Mouse (Mus musculus) embryonic facial prominence, embryonic 11.5 days (tissue): Measurements from ENCODE around the gene Mlycd. TPM values are rescaled to one million over a fixed set of nuclear protein-coding genes. Genes with fewer than 3 reads are reported as not detected.

Source experiments
- ATAC-seq: fragments of 200-750 bp; cut with Nextera tagmentation; replicated peaks from 2 replicates; pipeline ENCODE4 v1.8.0; 2017; ENCODE audit warnings: low read depth; ENCODE audit not compliant: insufficient number of reproducible peaks, low FRiP score, low TSS enrichment
- DNase-seq: peaks from one replicate; pipeline ENCODE4 v3.0.0-alpha.2; 2015; ENCODE audit warnings: low spot score
- H3K27ac ChIP-seq: fragments of 300-500 bp; sonication (generic); replicated peaks from 2 replicates; pipeline ENCODE4 v1.5.1; 2014; ENCODE audit warnings: mild to moderate bottlenecking, low read depth, low read length, control low read depth
- H3K27me3 ChIP-seq: fragments of 300-500 bp; sonication (generic); 2 replicates; pipeline ENCODE4 v1.6.1; 2014; ENCODE audit warnings: mild to moderate bottlenecking, low read length, moderate library complexity, mixed read lengths; ENCODE audit not compliant: control insufficient read depth, insufficient read depth
- H3K36me3 ChIP-seq: fragments of 300-500 bp; sonication (generic); replicated peaks from 2 replicates; pipeline ENCODE4 v1.6.1; 2014; ENCODE audit warnings: low read depth, mild to moderate bottlenecking, low read length, moderate library complexity, mixed read lengths; ENCODE audit not compliant: control insufficient read depth, insufficient read depth
- H3K4me1 ChIP-seq: fragments of 300-500 bp; sonication (generic); 2 replicates; pipeline ENCODE4 v1.6.1; 2014; ENCODE audit warnings: low read length, mixed read lengths; ENCODE audit not compliant: control insufficient read depth, insufficient read depth
- H3K4me2 ChIP-seq: fragments of 300-500 bp; sonication (generic); 2 replicates; pipeline ENCODE4 v1.6.1; 2014; ENCODE audit warnings: low read depth, mild to moderate bottlenecking, control low read depth, low read length, moderate library complexity
- H3K4me3 ChIP-seq: fragments of 300-500 bp; sonication (generic); 2 replicates; pipeline ENCODE4 v1.5.1; 2014; ENCODE audit warnings: low read depth, low read length, control low read depth
- H3K9ac ChIP-seq: fragments of 300-500 bp; sonication (generic); replicated peaks from 2 replicates; pipeline ENCODE4 v1.6.1; 2014; ENCODE audit warnings: mild to moderate bottlenecking, control low read depth, low read length
- H3K9me3 ChIP-seq: fragments of 300-500 bp; sonication (generic); replicated peaks from 2 replicates; pipeline ENCODE4 v1.6.1; 2016; ENCODE audit warnings: mild to moderate bottlenecking, low read length, inconsistent platforms, mixed read lengths; ENCODE audit not compliant: control insufficient read depth
- WGBS: fragments of 180-500 bp; shearing (Covaris S2); extraction: QIAGEN DNeasy Blood & Tissue Kit; methylation state at CpG from one replicate; pipeline ENCODE4 v1.1.7; 2014; 5-methylcytosine and 5-hydroxymethylcytosine counted together
- polyA plus RNA-seq: library from polyadenylated mRNA; unstranded; fragments of >200 nt; fragmentation: Nextera tagmentation; extraction: Ambion mirVana; gene quantifications from 2 replicates; pipeline ENCODE4 v1.2.1, GENCODE M21; 2014

Mlycd gene
- polyA plus RNA-seq, 1 experiment from 2014 or later, result 10.4 TPM

DNA sequence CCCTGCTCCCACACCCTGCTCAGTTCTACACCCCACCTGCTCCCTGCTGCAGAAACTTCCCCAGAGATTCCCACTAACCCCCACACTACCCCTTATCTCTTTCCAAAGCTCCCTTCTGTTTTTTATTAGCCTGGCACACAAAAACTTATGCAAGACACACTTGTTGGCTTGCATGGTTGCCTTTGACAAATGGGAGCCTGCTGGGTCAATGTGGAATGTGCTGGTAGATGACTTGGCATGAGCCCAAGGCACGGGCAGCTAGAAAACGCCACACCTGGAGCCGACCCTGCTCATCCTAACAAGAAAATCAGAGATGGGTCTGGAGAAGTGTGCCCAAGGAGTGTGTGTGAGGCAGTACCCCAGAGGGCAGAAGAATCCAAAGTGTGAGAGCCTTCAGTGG lies 34.9 kb downstream of the Mlycd start:
- no peak for DNase-seq
- Histone ChIP-seq H3K4me1 (no peaks in the 10 kb centered on the region), H3K4me3 (no peak overlapping the region), H3K9me3 (no peaks in the 10 kb centered on the region), H3K9ac (no peak overlapping the region), H3K27me3 (no peaks in the 10 kb centered on the region), H3K27ac (no peak overlapping the region), H3K36me3 (no peaks in the 10 kb centered on the region), H3K4me2 (no peak overlapping the region)
- 89% methylated on average over 3 of the region's 3 CpGs for WGBS
- ATAC-seq, result no peak

DNA sequence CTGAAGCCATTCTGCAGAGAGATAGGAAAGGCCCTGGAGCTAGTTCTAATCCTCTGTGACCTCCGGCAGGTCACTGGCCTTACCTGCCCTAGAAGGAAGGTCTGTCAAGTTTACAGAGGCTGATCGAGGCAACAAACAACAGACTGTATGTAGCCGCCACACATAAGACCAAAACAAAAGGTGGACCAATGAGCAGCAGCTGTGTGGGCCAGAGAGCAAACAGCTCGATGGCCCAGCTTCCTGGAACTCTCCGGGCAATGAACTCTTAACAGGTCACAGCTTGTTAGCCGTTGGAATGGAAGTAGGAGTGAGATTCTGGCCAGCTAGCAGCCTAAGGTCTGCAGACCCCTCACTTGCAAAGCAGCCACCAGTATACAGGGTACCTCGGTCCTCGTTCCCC lies 35.6 kb downstream of the Mlycd start:
- WGBS, result 69% methylated on average over 8 of the region's 8 CpGs
- H3K9me3 ChIP-seq, result no peaks in the 10 kb centered on the region

DNA sequence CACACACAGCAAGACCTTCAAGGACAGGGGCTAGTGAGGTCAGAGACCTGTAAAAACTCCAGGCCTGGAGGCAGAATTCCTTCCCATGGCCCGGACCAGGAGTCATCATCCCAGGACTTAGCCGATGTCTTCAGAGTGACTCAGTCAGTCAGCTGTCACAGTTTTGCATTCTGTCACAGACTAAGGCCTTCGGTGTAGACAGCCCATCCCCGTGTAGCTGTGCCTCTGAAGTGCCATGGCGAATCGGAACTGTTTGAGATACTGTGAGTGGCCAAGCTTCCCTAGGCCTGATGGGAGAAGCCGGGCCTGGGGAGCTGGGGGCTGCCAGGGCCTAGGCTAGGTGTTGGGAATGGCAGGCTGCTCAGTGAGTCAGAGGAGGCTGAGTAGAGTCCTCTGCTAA lies 36.0 kb downstream of the Mlycd start:
- Histone ChIP-seq H3K4me1 (no peaks in the 10 kb centered on the region), H3K36me3 (no peaks in the 10 kb centered on the region), H3K9ac (no peak overlapping the region), H3K27ac (no peak overlapping the region), H3K9me3 (no peaks in the 10 kb centered on the region), H3K27me3 (no peaks in the 10 kb centered on the region), H3K4me3 (no peak overlapping the region), H3K4me2 (no peak overlapping the region)
- 82% methylated on average over 7 of the region's 7 CpGs for WGBS
- DNase-seq (no peak), ATAC-seq (no peak)

More for the DNA sequence above, 35.6 kb downstream of the Mlycd start:
- H3K4me2 ChIP-seq, result no peak overlapping the region
- H3K36me3 ChIP-seq, result no peaks in the 10 kb centered on the region
- no peak overlapping the region for H3K27ac ChIP-seq
- no peak overlapping the region for H3K4me3 ChIP-seq
- no peak overlapping the region for H3K9ac ChIP-seq
- ATAC-seq, result no peak
- no peaks in the 10 kb centered on the region for H3K4me1 ChIP-seq
- DNase-seq, result no peak
- no peaks in the 10 kb centered on the region for H3K27me3 ChIP-seq

DNA sequence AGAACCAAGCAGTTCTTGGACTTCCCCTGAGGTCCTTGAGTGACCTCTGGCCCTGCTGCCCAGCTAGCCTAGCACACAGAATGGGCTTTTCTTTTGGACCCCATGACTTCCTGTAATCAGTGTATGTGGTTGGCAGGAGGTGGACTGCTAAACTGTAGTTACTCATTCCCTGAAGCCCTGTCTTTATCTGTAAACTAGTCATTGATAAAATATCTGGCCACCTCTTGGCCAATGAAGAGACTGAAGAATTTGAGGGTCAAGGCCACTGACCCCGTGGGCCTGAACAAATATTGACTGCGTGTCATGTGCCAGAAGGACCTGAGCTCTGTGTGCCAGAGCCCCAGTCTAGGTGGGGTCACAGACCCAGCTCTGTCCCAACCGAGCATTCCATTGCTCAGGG lies 37.7 kb downstream of the Mlycd start:
- Histone ChIP-seq H3K4me3 (no peak overlapping the region), H3K27ac (no peak overlapping the region), H3K9me3 (no peaks in the 10 kb centered on the region), H3K4me2 (no peak overlapping the region), H3K36me3 (no peaks in the 10 kb centered on the region), H3K4me1 (no peaks in the 10 kb centered on the region), H3K27me3 (no peaks in the 10 kb centered on the region), H3K9ac (no peak overlapping the region)
- WGBS, result 36% methylated on average over 3 of the region's 3 CpGs
- DNase-seq, result no peak
- no peak for ATAC-seq

DNA sequence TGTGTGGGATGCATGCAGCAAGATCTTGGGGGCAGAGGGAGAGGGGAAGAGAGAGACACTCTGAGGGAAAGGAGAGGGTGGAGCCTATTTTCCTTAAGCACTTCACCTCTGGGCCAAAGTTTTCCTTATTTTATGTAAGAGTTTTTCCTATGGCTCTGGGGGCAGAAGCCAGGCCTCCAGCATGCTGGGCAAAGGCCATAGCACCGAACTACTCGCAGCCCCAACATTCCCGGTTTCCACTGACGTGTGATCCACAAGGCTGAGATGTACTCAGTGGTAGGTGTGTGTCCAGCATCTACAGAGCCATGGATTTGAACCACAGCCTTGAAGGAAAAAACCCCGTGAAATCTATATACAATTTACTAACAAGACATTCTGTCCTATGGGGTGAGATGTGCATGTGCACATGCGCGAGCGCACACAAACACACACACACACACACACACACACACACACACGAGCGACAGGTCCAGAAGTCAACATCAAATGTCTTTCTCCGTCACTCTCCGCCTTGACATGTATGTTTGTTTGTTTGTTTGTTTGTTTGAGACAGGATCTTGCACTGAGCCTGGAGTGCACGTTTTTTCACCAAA lies 39.0 kb downstream of the Mlycd start, which contains the start of gene Osgin1:
Gene Osgin1, plus strand, starts transcription at position 543 of the 593 bp plus-strand sequence.
- DNase-seq (no peak), ATAC-seq (no peak)
- no peak within 1 kb of the TSS for H3K4me3 ChIP-seq
- no peak within 1 kb of the TSS for H3K4me2 ChIP-seq
- WGBS, result 91% methylated on average over 13 of the region's 13 CpGs
- no peak within 1 kb of the TSS for H3K27ac ChIP-seq
- H3K27me3 ChIP-seq, result no peaks in the 10 kb centered on the region
- no peaks in the 10 kb centered on the region for H3K4me1 ChIP-seq
- H3K9ac ChIP-seq, result no peak within 1 kb of the TSS
- no peaks in the 10 kb centered on the region for H3K36me3 ChIP-seq
- no peaks in the 10 kb centered on the region for H3K9me3 ChIP-seq

DNA sequence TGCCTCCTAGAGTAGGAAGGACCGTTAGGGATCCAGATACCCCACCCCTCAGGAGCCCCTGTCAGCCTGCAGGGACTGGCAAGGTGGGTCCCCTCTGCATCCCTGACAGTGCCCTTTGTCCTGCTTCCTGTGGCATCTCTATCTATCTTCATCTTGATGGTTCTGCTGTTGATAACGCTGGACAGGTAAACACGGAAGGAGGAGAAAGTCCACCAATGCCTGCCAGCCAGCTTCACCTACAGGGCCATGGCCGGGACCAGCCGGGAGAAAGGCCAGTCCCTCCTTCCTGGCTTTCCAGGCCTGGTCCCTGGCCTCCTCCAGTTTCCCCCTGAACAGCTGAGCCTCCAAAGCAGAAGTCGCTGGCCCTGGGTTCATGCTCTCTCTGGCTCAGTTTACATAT lies 39.9 kb downstream of the Mlycd start:
- H3K4me1 ChIP-seq, result no peaks in the 10 kb centered on the region
- no peak overlapping the region for H3K27ac ChIP-seq
- H3K4me3 ChIP-seq, result no peak overlapping the region
- WGBS, result 80% methylated on average over 6 of the region's 6 CpGs
- ATAC-seq (no peak), DNase-seq (no peak)
- no peak overlapping the region for H3K9ac ChIP-seq
- no peaks in the 10 kb centered on the region for H3K27me3 ChIP-seq
- H3K36me3 ChIP-seq, result no peaks in the 10 kb centered on the region
- no peaks in the 10 kb centered on the region for H3K9me3 ChIP-seq
- H3K4me2 ChIP-seq, result no peak overlapping the region

DNA sequence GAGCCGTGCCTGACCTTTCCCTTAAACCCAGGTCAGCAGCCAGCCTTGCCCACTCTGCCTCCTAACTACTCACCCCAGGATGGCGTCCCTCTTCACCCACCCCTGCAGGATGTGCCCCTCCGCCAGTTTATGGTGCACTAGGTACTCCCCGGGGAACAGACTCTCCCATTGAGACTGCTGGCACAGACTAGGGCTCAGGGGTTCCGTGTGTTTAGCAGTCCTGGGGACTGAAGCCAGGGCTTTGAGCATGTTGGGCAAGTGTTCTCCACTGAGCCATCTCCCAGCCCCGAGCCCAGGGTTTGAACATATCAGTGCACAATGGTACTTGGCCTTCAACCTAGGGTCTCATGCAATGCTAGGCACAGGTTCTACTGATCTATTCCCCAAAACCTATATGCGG lies 40.8 kb downstream of the Mlycd start:
- DNase-seq (no peak), ATAC-seq (no peak)
- no peaks in the 10 kb centered on the region for H3K9me3 ChIP-seq
- H3K27ac ChIP-seq, result no peak overlapping the region
- 84% methylated on average over 7 of the region's 7 CpGs for WGBS
- H3K4me3 ChIP-seq, result no peak overlapping the region
- no peaks in the 10 kb centered on the region; the same call in 1 of the 2 replicates for H3K4me1 ChIP-seq
- no peaks in the 10 kb centered on the region for H3K27me3 ChIP-seq
- H3K36me3 ChIP-seq, result no peaks in the 10 kb centered on the region
- no peak overlapping the region for H3K9ac ChIP-seq
- no peak overlapping the region for H3K4me2 ChIP-seq

DNA sequence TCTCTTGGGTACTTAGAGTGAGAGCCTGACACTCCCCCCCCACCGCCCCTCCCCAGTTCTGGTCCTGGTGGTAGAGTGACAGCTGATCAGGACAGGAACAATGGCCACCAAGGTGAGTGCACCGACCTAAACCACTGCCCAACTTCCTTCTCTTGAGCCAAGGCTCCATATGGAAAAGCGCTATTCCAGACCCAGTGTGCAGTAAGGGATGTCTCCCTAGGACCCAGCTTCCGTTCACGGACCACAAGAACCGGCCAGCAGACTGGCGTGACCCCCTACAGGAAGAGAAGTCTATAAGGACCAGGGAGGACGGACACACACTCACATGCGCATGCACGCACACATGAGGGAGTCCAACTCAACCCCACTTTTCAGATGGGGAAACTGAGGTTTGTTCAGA lies 41.7 kb downstream of the Mlycd start:
- 84% methylated on average over 10 of the region's 10 CpGs for WGBS
- Histone ChIP-seq H3K36me3 (no peaks in the 10 kb centered on the region), H3K4me1 (peaks cover 2% of the 10 kb centered on the region; the same call in 1 of the 2 replicates), H3K9ac (no peak overlapping the region), H3K27me3 (no peaks in the 10 kb centered on the region), H3K27ac (no peak overlapping the region), H3K4me2 (no peak overlapping the region), H3K4me3 (no peak overlapping the region), H3K9me3 (no peaks in the 10 kb centered on the region)
- DNase-seq, result no peak
- ATAC-seq, result no peak
